Mouse (Mus musculus): ENCODE results near the gene Tcf7l1. TPM values are rescaled to one million over a fixed set of nuclear protein-coding genes. Genes with fewer than 3 reads are reported as not detected.

Gene Tcf7l1
- polyA plus RNA-seq, 1 experiment from 2014 or later: 20.6 TPM

DNA sequence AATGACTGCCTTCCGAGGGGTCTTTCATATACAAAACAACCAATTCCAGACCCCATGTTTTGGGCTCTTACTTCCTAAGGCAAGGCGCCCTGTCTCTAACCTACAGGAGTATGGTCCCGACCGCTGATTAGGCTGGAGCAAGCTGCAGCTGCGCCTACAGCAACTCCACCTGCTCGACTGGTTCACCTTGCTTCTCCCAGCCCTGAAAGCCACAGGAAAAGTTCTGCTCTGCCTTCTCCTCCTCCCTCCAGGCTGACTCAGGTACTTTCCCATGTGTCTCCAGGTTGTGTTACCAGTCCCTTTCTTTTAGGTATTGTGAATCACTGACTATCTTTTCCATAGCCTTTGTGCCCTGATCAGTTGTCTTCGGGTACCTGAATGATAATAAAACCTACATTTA lies 5.8 kb upstream of the Tcf7l1 start:
- H3K4me1 ChIP-seq (ENCODE audit: control insufficient read depth, insufficient read depth, low read length): 0 out of 2 replicates have a peak, but pooled peaks cover under 1% of the 10 kb centered on the region
- H3K4me3 ChIP-seq (replicated peaks; ENCODE audit: low read length): no peak overlapping the region
- WGBS: 36% methylated on average over 7 of the region's 7 CpGs
- H3K27me3 ChIP-seq (ENCODE audit: control insufficient read depth, insufficient read depth, low read length): no peaks in the 10 kb centered on the region
- no peak overlapping the region; the same call in 1 of the 2 replicates for H3K9ac ChIP-seq (ENCODE audit: low read length)
- H3K36me3 ChIP-seq (ENCODE audit: control insufficient read depth, insufficient read depth, low read length): no peaks in the 10 kb centered on the region
- ATAC-seq (ENCODE audit: insufficient read depth, low FRiP score): peak; percentile 83
- H3K4me2 ChIP-seq (ENCODE audit: low read depth, low read length): peak overlapping the region; percentile 19
- H3K27ac ChIP-seq (ENCODE audit: low read length): peak overlapping the region; percentile 56
- H3K9me3 ChIP-seq (replicated peaks; ENCODE audit: control insufficient read depth, low read length): no peaks in the 10 kb centered on the region

DNA sequence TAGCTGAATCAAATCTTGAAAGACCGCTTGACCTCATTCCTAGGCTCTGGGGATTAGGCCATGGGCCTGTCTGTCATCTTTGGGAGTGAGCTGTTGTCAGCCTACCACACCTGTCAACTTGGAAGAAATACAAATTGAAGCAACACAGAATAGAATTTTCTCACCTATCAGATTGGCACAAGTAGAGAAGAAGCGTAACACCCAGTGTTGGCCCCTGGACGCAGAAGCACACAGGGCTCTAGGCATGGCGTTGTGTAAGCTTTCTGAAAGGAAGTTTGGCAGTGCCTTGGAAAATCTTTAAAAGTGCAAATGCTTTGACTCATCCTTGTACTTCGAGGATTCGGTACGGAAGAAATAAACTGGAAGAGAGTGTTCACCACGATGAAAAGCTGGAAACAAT lies 3.6 kb upstream of the Tcf7l1 start:
- Histone ChIP-seq H3K9me3 (replicated peaks; ENCODE audit: control insufficient read depth, low read length) (no peaks in the 10 kb centered on the region), H3K27me3 (ENCODE audit: control insufficient read depth, insufficient read depth, low read length) (no peaks in the 10 kb centered on the region), H3K4me1 (ENCODE audit: control insufficient read depth, insufficient read depth, low read length) (peaks cover 4% of the 10 kb centered on the region; the same call in 1 of the 2 replicates), H3K4me3 (replicated peaks; ENCODE audit: low read length) (no peak overlapping the region), H3K4me2 (ENCODE audit: low read depth, low read length) (no peak overlapping the region), H3K36me3 (ENCODE audit: control insufficient read depth, insufficient read depth, low read length) (no peaks in the 10 kb centered on the region), H3K27ac (ENCODE audit: low read length) (no peak overlapping the region), H3K9ac (ENCODE audit: low read length) (no peak overlapping the region)
- WGBS: 90% methylated on average over 8 of the region's 8 CpGs
- ATAC-seq (ENCODE audit: insufficient read depth, low FRiP score): no peak

DNA sequence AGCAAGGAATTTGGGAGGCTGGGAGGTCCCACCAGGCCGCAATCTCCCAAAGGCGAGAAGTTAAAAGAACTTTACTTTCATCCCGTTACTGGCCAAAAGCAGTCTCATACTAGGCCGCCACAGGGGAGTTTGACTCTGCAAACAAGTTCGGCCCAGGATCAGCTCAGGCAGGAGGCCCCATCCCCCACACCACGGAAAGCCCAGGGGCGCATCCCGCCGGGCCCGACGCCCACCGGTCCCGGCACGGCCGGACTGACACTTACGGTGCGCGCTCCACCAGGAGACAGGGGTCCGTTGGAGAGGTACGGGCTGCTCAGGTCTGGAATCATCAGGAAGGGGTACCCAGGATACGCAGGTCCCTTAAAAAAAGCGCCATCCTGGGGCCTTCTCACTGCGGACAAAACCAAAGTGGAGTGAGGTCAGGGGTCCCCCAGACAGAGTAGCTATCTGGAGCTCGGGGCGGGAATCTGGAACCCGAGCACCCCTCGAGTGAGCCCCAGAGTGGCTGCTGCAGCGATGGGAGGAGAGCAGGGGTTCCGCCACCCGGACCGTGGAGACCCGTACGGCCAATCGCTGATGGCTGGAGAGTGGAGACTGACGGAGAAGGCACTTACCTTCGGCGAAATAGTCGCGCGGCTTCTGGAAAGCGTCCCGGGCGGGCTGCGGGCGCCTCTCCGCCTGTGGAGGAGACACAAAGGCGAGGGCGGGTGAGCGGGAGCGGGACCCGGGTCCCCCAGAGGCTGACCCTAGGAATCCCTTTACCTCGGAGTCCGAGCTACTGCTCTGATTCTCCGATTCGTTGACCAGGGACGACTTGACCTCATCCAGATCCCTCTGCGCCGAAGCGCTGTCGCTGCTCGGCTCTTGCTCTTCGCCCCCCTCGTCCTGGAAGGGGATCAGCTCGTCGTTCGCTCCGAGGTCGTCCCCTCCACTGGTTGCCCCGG lies 834 bp downstream of the Tcf7l1 start:
- H3K27ac ChIP-seq (ENCODE audit: low read length): peak overlapping the region; percentile 94
- peaks cover 13% of the 10 kb centered on the region for H3K4me1 ChIP-seq (ENCODE audit: control insufficient read depth, insufficient read depth, low read length)
- no peaks in the 10 kb centered on the region for H3K9me3 ChIP-seq (replicated peaks; ENCODE audit: control insufficient read depth, low read length)
- no peaks in the 10 kb centered on the region for H3K27me3 ChIP-seq (ENCODE audit: control insufficient read depth, insufficient read depth, low read length)
- peak; percentile 6 for ATAC-seq (ENCODE audit: insufficient read depth, low FRiP score)
- peak overlapping the region; percentile 87 for H3K4me3 ChIP-seq (replicated peaks; ENCODE audit: low read length)
- 0 out of 2 replicates have a peak, but pooled peaks cover 5% of the 10 kb centered on the region for H3K36me3 ChIP-seq (ENCODE audit: control insufficient read depth, insufficient read depth, low read length)
- H3K9ac ChIP-seq (ENCODE audit: low read length): peak overlapping the region; percentile 96
- WGBS: under 1% methylated on average over 68 of the region's 69 CpGs
- peak overlapping the region; percentile 77 for H3K4me2 ChIP-seq (ENCODE audit: low read depth, low read length)

DNA sequence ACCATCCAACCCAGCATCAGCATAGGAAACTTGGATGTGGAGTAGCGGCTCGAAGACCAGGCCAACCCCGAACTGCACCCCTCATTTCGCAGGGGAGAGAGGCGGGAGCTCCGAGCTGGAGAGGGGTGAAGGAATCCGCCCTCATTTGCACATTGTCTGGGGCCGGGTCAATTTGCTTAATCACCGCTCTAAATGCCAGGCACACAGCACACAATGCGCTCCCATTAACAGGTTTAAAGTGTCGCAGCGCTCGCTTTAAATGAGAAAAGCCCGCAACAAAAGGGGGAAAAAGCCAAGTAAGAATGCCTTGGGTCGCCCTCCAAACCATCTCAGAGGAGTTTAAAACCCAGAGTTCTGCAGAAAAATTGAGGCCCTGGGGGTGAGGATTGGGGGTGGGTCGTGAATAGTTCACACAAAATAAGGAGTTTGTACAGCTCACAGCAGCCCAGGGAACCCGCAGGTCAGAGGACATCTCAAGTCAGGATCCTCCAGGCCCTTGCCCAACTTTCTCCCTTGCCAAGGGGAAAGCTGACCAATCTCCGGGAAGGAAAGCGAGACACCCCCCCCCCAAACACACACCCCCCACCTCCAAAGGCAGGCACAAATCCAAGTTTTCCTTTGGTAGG lies 1.6 kb downstream of the Tcf7l1 start:
- H3K36me3 ChIP-seq (ENCODE audit: control insufficient read depth, insufficient read depth, low read length): 0 out of 2 replicates have a peak, but pooled peaks cover 5% of the 10 kb centered on the region
- peak overlapping the region; percentile 96 for H3K9ac ChIP-seq (ENCODE audit: low read length)
- no peaks in the 10 kb centered on the region for H3K9me3 ChIP-seq (replicated peaks; ENCODE audit: control insufficient read depth, low read length)
- WGBS: 8% methylated on average over 19 of the region's 19 CpGs
- peak overlapping the region; percentile 77 for H3K4me2 ChIP-seq (ENCODE audit: low read depth, low read length)
- peak overlapping the region; percentile 94 for H3K27ac ChIP-seq (ENCODE audit: low read length)
- no peak for ATAC-seq (ENCODE audit: insufficient read depth, low FRiP score)
- peak overlapping the region; percentile 87 for H3K4me3 ChIP-seq (replicated peaks; ENCODE audit: low read length)
- H3K4me1 ChIP-seq (ENCODE audit: control insufficient read depth, insufficient read depth, low read length): peaks cover 13% of the 10 kb centered on the region
- no peaks in the 10 kb centered on the region for H3K27me3 ChIP-seq (ENCODE audit: control insufficient read depth, insufficient read depth, low read length)

DNA sequence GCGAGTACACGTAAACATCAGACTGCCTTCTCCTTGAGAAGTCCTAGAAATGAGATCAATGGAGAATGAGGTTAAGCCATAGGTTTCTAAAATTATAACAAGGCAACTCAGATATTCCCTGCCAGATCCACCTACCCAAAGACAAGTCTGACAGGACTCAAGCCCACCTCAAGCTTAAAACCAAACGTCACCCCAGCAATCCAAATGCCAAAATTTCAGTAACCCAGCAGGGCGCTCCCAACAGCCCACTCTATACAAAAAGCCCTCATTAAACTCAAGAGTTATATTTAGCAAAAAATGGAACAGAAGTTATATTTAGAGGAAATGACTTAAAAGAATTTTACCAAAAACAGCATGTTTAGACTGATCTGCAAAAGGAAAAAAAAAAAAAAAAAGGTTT lies 5.3 kb downstream of the Tcf7l1 start:
- no peaks in the 10 kb centered on the region for H3K9me3 ChIP-seq (replicated peaks; ENCODE audit: control insufficient read depth, low read length)
- H3K9ac ChIP-seq (ENCODE audit: low read length): no peak overlapping the region
- no peaks in the 10 kb centered on the region for H3K27me3 ChIP-seq (ENCODE audit: control insufficient read depth, insufficient read depth, low read length)
- H3K27ac ChIP-seq (ENCODE audit: low read length): no peak overlapping the region
- peaks cover 9% of the 10 kb centered on the region; the same call in 1 of the 2 replicates for H3K36me3 ChIP-seq (ENCODE audit: control insufficient read depth, insufficient read depth, low read length)
- no peak overlapping the region for H3K4me3 ChIP-seq (replicated peaks; ENCODE audit: low read length)
- H3K4me2 ChIP-seq (ENCODE audit: low read depth, low read length): no peak overlapping the region
- WGBS: 86% methylated on average over 4 of the region's 4 CpGs
- no peak for ATAC-seq (ENCODE audit: insufficient read depth, low FRiP score)
- H3K4me1 ChIP-seq (ENCODE audit: control insufficient read depth, insufficient read depth, low read length): peaks cover 9% of the 10 kb centered on the region

DNA sequence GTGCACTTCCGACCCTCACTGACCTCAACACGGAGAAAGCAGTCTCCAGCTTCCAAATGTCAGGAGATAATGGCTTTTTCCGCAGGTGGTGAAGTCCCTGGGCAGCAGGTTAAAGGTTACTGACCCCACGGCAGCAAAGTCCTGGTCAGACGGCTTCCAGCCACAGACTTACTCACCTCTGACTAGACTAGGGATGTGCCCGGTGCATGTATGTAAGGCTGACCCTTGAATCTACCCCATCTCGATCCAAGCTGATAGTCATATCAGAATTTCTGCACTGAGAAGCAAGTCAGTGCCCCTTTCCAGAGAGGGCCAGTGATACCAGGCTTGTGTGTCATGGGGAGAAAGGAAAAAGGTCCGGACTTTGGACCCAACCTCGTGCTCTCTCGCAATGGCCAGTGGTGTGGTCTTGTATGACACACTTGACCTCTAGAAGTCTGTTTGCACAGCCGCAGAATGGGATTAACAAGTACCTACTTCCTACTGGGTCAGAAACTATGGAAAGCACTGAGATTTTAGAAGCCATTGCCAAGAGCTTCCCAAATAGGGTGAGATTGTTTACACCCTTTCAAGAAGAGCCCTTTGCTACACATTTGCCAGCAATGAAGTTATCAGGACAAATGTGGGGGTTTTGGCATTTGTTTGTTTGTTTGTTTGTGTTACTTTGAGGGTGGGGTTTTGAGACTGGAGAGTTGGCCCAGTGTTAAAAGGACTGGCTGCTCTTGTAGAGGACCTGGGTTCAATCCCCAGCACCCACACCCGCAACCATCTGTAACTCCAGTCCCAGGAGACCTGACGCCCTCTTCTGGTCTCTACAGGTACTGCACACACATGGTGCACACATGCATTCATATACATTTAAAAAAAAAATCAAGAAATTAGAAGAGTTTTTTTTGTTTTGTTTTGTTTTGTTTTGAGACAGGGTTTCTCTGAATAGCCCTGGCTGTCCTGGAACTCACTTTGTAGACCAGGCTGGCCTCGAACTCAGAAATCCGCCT lies 10.0 kb downstream of the Tcf7l1 start:
- peaks cover 4% of the 10 kb centered on the region; the same call in 1 of the 2 replicates for H3K36me3 ChIP-seq (ENCODE audit: control insufficient read depth, insufficient read depth, low read length)
- no peaks in the 10 kb centered on the region for H3K27me3 ChIP-seq (ENCODE audit: control insufficient read depth, insufficient read depth, low read length)
- no peak overlapping the region for H3K4me2 ChIP-seq (ENCODE audit: low read depth, low read length)
- H3K9ac ChIP-seq (ENCODE audit: low read length): no peak overlapping the region
- H3K4me1 ChIP-seq (ENCODE audit: control insufficient read depth, insufficient read depth, low read length): peaks cover 8% of the 10 kb centered on the region; the same call in 1 of the 2 replicates
- ATAC-seq (ENCODE audit: insufficient read depth, low FRiP score): peak; percentile 34; the same call in 1 of the 2 replicates
- H3K9me3 ChIP-seq (replicated peaks; ENCODE audit: control insufficient read depth, low read length): no peaks in the 10 kb centered on the region
- H3K4me3 ChIP-seq (replicated peaks; ENCODE audit: low read length): no peak overlapping the region
- H3K27ac ChIP-seq (ENCODE audit: low read length): no peak overlapping the region
- 70% methylated on average over 15 of the region's 15 CpGs for WGBS

DNA sequence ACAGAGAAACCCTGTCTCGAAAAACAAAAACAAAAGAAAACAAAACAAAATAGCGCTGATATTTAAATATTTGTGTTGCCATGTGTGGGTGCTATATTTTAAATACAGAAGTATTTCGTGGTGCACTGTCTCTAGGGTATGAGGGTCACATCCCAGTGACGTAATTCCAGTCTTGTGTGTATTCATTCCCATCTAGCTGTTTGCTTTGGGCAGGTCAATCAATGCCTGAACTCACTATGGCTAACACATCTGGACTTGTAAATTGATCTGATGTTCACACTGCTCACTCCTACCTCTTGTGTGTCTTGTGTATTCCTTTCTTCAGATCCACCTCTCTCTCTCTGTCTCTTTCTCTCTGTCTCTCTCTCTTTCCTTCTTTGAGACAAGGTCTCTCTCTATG lies 11.8 kb downstream of the Tcf7l1 start:
- H3K4me1 ChIP-seq (ENCODE audit: control insufficient read depth, insufficient read depth, low read length): peaks cover 14% of the 10 kb centered on the region; the same call in 1 of the 2 replicates
- peaks cover 4% of the 10 kb centered on the region; the same call in 1 of the 2 replicates for H3K36me3 ChIP-seq (ENCODE audit: control insufficient read depth, insufficient read depth, low read length)
- H3K9me3 ChIP-seq (replicated peaks; ENCODE audit: control insufficient read depth, low read length): no peaks in the 10 kb centered on the region
- H3K4me3 ChIP-seq (replicated peaks; ENCODE audit: low read length): no peak overlapping the region
- 85% methylated on average over 4 of the region's 4 CpGs for WGBS
- no peak overlapping the region for H3K9ac ChIP-seq (ENCODE audit: low read length)
- H3K4me2 ChIP-seq (ENCODE audit: low read depth, low read length): no peak overlapping the region
- H3K27ac ChIP-seq (ENCODE audit: low read length): no peak overlapping the region
- ATAC-seq (ENCODE audit: insufficient read depth, low FRiP score): no peak
- no peaks in the 10 kb centered on the region for H3K27me3 ChIP-seq (ENCODE audit: control insufficient read depth, insufficient read depth, low read length)

DNA sequence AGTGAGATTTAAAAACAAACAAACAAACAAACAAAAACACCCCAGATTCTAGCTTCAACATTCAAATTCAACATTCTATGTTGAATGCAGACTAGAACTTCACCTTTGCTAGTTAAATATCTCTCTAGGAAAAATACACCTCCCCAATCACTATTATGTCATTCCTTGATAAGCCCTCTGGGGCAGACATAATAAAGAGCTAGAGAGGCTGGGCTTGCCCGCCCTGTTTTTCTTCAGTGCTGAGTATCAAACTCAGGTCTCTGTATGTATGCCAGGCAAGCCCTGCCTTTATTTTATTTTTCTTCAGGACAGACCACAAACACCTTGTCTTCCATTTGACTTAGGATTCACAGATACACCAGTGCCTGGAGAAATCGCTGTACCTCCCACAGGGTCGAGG lies 14.8 kb downstream of the Tcf7l1 start:
- Histone ChIP-seq H3K36me3 (ENCODE audit: control insufficient read depth, insufficient read depth, low read length) (peaks cover 2% of the 10 kb centered on the region; the same call in 1 of the 2 replicates), H3K4me3 (replicated peaks; ENCODE audit: low read length) (no peak overlapping the region), H3K9me3 (replicated peaks; ENCODE audit: control insufficient read depth, low read length) (no peaks in the 10 kb centered on the region), H3K4me2 (ENCODE audit: low read depth, low read length) (no peak overlapping the region), H3K9ac (ENCODE audit: low read length) (no peak overlapping the region), H3K4me1 (ENCODE audit: control insufficient read depth, insufficient read depth, low read length) (peaks cover 22% of the 10 kb centered on the region), H3K27ac (ENCODE audit: low read length) (no peak overlapping the region), H3K27me3 (ENCODE audit: control insufficient read depth, insufficient read depth, low read length) (no peaks in the 10 kb centered on the region)
- no peak for ATAC-seq (ENCODE audit: insufficient read depth, low FRiP score)
- 40% methylated on average over 3 of the region's 3 CpGs for WGBS

All from stomach, embryonic 16.5 days (tissue).